Mouse (Mus musculus) yolk sac, embryonic 10.5 days (tissue): ENCODE results near the gene Trrap.
A peak's percentile ranks its signal among the peaks of the same experiment; 100 is the strongest.
"Not testable (repeated sequence)": the region's sequence is repeated elsewhere in the genome, so short reads cannot be mapped to it uniquely, and the experiment has no call there.

ENCODE experiments used
- DNase-seq: peaks from one replicate; pipeline ENCODE4 v3.0.0-alpha.2; 2017; ENCODE audit warnings: low spot score

Gene Trrap

DNA sequence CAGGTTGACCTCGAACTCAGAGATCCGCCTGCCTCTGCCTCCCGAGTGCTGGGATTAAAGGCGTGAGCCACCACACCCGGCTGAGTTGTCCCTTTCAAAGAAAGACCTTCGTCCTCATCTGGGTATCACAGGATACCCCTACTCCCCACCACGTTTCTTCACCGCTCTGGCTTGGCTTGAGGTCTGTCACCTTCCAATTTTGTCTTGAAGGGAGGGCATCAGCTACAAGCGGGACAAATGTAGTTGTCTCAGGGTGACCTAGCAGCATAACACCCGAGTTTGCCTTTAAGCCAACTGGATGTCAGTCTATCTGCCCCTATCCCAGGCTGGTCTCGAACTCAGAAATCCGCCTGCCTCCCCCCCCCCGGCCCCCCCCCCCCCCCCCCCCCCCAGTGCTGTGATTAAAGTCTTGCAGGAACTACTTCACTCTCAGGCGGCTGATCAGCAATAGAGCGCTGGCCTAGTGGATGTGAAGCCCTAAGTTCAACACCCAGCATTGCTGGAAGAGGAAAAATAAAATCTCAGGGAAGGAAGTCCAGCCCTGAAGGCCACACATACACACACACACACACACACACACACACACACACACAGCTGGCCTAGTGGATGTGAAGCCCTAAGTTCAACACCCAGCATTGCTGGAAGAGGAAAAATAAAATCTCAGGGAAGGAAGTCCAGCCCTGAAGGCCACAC, at the start of gene Trrap:
TSS of gene Trrap (plus strand) at position 627 of the 693 bp plus-strand sequence.
- not testable (repeated sequence) for DNase-seq

DNA sequence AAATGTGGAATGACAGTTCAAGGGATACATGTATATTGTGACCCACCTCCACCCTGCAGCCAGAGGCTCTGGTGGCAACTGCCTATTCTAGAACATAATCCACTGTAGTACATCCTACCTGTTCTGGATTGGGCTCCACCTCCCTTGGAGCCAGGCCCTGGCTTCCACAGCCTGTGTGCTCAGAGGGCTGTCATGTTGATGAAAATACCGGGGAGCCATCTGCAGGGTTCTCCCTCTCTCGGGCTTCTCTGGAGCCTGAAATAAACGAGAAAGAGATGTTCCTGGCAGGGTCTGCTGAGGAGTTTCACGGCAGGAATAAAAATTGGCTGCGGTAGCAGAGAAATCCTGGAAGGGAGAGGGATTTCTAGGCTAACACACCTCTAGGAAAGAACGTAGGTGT, 47.8 kb upstream of the Trrap start:
- no peak for DNase-seq

DNA sequence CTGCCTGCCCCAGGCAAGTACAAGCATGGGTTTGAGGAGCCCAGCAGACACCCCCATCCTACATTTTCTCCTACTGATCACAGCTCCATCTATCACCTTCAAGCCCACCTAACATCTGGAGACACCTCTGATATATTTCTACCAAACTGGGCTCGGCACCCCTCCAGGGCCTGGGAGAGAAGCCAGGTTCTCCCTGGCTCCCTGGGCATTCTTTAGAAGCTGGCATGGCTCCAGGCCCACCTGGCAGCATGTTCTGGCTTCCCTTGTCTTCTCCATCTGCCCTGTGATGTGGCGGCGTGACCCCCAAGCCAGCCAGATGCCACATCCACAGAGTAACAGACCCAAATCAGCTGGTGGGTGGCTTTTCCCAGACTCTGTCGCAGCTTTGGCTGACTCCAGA, 47.3 kb upstream of the Trrap start:
- no peak for DNase-seq

DNA sequence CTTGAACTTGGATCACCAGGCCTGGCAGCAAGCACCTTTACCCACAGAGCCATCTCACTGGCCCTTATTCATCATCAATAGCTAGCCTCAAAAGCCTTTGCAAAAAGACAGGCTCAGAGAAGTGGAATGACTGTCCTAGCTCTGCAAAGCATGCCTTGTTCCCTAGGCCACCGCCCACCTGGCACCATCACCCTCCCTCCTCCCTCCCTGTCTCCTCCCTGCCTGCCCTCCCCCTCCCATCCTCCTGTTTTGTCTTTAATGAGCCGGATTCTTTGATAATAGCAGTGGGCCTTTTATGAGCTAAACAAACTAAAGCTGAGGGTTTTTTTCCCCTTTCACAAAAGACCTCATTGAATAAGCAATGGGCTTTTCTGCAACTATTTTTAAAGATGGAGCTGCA, 42.6 kb upstream of the Trrap start:
- DNase-seq: no peak

DNA sequence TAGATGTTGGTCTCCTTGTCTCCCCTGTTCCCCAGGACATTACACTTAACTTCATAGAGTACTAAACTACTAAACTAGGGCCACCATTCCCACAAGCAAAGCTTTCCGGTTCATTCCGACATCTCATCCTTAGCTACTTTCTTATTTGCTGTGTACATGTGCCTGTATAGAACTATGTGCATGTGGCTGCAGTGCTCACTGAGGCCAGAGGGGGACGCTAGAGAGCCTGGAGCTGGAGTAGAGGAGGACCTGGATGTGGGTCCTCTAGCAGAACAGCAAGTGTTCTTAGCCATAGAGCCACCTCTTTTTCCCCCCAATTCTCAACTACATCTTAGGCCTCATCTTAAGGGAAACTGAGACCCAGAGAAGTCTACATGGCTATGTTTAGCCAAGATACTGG, 42.0 kb upstream of the Trrap start:
- DNase-seq: no peak

DNA sequence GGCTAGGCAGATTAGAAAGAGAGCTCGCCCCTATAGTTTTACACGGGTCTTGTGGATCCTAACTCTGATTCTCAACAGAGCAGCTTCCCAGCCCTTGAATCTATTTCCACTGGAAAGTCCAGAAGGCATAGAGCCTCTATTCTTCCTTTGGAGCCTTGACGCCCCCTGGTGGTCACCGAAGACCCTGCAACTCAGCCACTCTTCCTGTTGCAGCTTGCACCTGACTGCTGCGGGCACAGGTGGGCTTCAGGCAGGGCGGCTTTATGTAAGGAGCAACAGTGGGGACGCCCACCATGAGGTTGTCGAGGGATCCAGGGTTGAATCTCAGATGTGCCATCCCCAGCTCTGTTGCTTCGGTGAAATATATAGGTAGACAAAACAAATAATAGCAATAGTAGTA, 40.4 kb upstream of the Trrap start:
- DNase-seq: peak; percentile 32

DNA sequence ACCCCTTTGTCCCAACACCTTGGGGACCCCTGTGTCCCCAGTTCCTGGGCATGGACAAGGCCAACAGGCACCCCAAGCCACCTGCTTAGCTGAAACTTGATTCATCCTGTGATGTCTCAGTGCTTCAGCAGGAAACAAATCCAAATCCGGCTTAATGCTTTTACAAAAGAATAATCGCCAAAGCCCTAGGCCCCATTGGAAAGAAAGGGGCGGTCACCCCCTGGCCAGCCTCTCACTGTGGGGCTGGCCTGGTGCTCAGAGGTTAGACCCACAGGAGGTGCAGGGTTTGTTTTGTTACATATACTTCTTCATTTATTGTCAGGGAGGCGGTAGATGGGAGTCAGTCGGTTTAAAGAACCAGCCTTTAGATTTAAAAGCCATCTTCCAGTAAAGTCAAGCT, 39.3 kb upstream of the Trrap start:
- DNase-seq: no peak

DNA sequence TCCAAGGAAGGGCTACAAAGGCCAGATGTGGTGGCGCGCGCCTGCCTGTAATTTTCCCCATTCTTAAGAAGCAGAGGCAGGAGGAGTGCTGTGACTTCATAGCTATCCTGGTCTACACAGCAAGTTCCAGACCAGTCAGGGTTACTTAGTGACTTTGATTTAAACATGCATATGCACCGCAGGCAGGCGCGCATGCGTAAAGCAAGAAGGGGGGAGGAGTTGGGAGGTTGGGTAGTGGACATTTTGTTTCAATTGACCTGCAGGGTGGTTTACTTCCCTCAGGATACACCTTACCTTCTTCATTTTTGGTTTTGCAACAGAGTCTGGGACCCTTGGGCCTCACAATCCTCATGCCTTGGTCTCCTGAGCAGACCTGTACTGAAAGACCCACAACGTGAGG, 38.3 kb upstream of the Trrap start:
- DNase-seq: no peak

DNA sequence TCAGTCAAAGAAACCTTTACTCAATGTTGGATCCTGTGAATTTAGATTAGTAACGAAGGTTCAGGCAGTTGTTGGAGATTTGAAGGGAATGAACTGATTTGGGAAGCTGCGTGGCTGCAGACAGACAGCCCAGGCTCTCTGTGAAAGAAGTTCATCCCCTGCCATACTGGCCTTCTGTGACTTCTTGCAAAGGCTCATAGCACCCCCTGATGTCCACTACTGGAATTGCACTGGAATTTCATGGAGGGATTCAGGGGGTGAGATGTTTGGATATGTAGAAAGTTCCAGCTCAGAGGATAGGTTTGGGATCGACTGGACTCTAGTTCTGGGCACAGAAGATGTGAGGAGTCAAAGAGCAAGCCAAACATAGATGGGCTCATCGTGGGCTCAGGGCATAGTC, 33.6 kb upstream of the Trrap start:
- DNase-seq: peak; percentile 31

DNA sequence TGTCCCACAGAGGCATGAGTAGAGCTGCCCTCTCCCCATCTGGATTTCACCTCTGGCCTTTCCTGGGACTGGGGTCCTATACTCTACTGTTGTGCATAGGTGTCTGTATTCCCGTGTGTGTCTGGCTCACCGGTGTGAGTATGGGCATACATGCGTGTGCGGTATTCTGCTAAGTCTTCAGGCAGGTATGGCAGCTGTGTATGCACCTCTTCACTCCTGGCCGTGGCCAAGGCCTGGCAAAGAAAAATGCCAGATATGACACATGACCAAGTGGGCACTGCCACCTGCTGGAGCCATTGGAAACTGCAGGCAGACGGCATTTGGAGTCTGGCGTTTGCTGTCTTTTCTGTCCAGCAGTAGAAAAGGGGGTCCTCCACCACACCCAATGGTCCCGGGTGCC, 32.6 kb upstream of the Trrap start:
- DNase-seq: peak; percentile 32

DNA sequence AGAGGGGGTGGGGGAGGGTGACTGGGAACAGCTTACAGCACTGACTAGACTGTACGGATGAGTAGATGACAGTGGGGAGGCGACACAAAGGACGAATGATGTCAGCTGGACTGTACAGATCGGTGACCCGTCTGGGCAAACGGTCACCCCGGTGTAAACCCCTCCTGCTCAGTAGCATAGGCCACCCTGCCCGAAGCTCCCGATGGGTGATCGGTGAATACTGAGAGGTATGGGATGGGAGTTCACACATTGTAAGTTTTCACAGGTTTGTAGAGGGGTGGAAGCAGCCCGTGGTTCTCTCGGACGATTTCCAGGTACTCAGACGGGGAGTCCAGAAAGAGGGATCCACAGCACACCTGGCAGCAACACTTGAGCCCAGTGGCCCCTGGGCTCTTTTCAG, 30.4 kb upstream of the Trrap start:
- no peak for DNase-seq

DNA sequence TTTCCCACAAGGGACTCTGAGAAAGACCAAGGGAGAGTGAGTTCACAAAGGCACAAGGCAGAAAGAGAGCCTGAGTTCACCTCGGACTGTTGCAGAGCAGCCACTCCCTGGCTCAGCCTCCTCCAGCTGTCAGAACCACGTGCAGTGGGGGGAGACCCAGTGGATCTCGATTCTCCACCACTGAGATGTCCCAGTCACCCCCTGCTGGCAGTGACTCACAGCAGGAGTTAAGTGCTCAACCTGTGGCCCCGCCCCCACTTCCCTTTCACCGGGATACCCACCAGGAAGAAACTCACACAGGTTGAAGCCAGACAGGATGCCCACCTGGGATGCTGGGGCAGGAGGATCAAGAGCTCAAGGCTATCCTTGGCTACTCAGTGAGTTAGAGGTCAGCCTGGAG, 15.1 kb upstream of the Trrap start:
- DNase-seq: peak; percentile 56

DNA sequence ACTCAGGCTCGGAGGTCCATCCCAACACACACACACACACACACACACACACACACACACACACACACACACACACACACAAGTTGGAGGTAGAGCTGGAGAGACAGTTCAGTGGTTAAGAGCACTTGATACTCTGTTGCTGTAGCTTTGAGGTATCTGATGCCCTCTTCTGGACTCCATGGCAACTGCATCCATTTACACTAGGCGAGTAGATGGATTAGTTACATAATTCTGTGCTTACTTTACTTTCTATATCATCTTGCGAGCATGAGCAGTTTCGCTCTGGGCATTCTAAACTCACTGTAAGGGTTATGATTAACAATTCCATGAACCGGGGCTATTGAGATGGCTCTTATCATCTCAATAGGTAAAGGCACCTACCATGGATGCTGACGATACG, 14.5 kb upstream of the Trrap start:
- DNase-seq: no peak

DNA sequence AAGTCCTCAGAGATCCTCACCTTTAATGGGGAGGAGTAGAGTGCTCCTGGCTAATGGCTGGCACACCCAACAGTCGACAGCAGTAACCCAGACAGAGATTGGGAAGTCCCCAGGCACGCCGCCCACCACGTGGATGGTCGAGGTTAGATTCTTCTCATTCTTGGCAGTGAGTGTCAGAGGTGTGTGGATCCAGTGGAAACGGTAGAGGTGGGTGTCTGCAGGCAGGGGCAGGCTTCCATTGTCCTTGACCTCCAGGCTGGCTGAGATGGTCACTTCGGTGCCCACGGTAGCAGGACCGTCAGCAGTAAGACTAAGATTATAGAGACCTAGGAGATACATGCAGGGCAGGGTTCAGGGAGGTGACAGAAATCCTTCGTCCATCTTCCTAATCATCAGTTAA, 12.3 kb upstream of the Trrap start:
- DNase-seq: peak; percentile 75

DNA sequence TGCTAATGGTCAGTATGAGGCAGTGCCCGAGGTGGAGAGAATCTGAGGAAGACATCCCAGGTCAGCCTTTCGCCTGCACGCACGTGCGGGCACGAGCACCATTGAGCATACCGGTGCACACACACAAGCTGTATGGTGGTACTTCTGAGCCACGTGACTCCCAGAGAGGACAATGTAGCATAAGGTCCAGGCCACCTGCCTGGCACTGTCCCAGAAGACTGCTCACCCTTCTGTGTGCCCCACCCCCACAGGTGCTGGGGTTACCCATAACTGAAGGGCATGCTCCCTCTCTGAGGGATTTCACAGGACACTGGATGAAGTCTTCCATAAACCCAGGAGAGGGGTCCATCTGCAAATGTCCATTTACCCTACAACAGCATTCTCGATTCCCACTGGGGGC, 10.1 kb upstream of the Trrap start:
- no peak for DNase-seq

DNA sequence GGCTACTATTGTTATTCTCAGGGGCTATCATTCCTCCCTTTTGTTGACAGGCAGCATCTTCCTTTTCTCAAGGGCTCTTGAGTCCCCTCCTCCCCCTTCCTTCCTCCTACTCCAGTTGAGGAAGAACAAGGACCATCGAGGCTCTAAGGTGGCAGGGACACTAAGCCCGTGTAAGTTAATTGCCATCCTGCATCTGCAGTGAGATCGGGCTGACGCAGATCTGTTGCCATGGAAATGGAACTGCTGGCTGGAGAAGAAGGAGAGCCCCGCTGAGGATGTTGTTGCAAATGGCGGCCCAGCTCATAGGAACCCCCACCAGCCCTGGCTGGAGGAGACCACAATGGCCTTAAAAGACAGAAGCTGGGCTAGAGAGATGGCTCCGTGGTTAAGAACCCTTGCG, 9.1 kb upstream of the Trrap start:
- no peak for DNase-seq

DNA sequence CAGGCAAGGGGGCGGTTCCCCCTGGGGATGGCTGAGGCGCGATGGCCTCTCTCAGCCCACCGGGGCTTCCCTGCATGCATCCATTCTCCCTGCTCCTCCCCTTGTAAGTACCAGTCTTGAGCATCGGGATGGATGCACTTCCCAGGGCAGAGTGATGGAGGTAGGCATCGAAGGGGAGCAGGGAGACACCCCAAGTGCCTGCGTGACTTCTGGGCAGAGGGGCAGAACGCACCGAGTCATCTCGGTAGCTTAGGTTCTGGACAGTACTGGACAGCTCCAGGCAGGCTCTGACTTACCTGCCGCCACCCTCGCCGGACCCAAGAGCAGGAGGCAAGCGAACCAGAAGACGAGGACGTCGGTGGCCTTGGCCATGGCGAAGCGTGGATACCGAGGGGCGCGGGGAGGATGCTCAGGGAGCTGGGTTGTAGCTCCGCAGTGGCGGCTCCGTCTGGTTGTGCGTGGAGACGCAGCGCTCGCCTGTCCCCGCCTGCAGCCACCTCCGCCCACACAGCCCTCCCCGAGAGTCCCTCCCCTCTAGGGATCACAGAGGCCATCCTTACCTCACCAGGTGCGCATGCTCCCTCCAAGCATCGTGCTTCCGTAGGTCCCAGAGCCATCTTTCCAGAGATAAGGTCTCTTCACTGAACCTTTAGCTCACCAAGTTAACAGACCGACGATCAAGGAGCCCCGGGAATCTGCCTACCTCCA, 6.2 kb upstream of the Trrap start, which contains the start of gene Tmem130:
TSS of gene Tmem130 (minus strand) at position 658 of the 708 bp plus-strand sequence.
- DNase-seq: peak; percentile 78

DNA sequence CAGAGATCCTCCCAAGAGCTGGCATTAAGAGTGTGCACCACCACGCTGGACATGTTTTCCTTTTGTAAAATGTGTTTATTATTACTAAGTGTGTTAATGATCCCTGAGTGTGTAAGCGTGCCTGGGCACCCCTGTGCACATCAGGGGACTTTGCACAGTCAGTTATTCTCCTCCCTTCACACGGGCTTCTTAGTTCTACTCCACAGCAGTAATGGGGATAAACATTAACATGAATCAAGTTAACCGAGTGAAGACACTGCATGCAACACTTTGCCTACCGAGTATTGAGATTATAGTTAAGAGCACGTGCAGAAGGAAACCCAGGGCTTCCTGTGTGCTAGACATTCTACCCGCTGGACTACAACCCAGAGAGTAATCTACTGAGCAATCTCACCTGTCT, 1.5 kb upstream of the Trrap start:
- DNase-seq: no peak

DNA sequence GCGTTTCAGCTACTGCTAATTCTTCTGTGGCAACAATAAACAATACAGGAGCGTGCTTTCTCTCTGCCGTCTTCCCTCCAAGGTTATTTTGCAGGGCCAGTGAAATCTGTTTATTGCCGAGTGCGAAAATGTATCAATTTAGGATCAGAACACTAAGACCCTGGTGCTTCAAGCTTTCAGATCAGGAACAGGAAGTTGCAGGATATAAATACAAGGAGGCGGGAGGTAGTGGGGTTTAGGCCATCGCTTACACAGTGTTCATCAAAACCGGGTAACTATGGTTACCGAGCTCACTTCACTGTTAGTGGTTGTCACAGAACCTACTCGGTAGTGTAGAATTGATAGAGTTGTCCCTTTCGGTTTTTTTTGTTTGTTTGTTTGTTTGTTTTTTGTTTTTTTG, 886 bp upstream of the Trrap start:
- no peak for DNase-seq

DNA sequence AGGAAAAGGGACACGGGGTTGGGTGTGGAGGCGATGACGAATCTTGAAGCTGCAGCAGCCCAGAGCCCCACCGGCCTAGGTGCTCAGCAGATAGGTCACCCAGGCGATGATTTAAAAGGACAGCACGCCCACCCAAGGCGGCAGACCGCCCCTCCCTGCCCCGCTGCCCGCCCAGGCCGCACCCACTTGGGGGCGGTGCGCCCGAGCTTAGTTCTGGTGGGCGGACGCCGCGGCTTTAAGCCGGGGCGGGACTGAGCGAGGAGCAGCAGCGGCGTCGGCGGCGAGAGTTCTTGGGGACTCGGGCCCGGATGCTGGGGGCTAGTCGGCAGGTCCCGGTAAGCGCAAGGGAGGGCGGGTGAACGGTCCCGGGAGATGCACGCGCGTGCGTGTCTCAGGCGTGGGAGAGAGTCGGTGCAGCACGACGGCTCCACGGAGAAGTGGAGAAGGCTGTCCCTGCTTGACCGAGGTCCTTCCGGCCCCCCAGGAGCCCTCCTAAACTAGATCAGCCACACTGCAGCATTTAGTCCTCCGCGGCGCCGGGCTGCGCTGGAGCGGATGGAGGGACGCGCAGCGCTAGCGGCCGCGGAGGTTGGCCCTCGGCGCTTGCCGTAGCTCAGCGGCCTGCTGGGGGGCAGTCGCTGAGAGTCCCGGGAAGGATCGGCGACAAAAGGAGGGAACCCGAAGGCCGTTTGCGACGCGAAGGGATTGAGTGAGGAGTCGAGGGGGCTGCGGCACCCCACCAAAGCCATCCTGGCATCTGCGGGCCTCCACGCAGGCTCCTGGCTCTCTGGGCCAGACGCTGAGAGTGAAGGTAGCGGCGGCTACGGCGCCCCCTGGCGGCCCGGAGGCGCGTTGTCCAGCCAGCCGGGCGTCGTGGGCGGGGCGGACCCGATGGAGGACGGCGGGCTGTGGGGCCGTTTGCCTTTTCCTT, 644 bp downstream of the Trrap start:
- peak; percentile 93 for DNase-seq

DNA sequence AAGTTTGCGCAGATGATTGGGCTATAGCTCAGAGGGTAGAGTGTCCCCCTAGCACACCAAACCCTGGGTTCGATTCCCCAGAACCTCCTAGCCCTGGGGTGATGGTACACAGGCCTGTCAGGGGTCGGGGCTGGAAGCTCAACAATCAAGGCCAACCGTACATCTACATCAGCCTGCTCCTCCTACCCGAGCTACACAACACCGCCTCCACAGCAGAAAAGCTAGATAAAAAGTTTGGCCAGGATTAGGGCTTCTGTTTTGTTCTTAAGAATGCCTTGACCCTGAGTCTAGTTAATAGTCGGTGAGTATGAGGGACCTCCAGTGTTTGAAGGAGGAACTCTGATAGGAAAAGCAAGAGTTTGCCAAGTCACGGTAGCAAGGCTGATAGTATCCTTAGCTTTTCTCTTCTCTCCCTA, 1.5 kb downstream of the Trrap start:
- DNase-seq: no peak

DNA sequence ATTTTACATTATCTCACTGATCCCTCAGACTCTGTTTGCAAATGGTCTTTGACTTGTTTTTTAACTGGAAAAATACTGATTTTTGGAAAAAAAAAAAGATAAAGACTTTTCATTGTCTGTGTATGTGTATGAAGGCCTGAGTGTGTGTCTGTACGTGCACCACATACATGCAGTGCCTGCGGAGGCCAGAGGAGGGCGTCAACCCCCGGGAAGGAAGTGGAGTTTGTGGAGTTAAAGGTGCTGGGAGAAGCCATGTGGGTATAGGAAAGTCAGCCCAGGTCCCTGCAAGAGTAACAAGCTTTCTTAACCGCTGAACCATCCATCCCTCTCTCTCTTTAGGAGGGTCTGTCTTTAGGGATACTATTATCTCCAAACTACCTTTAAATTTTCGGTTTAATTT, 5.7 kb downstream of the Trrap start:
- DNase-seq: no peak

DNA sequence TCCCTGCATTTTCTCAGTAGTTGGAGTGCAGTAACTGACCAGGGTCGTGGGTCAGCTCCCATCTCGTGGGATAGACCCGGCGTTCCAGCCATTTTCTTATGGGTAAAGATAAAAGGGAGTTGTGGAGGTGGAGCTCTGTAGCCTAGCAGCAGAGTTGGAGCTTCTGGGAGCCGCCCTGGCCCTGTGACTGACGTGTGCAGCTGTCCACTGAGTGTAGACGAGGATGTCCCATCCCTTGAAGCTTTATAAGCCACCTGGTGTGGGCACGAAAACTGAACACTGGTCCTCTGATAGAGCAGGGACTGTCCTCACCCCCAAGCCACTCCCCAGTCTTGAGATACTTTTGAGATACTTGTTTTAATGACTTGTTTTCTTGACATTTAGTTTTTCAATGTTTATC, 13.1 kb downstream of the Trrap start:
- no peak for DNase-seq
